Mouse (Mus musculus): ENCODE data around the gene Inf2. TPM values are rescaled to one million over a fixed set of nuclear protein-coding genes. Genes with fewer than 3 reads are reported as not detected.

Gene Inf2
- polyA plus RNA-seq, 1 experiment from 2014 or later, result 1.3 TPM

- DNase-seq (ENCODE audit: extremely low spot score, low spot score), result peak; percentile 71
- H3K9me3 ChIP-seq, result no peaks in the 10 kb centered on the region
- no peak overlapping the region for H3K4me3 ChIP-seq
- no peaks in the 10 kb centered on the region for H3K36me3 ChIP-seq (replicated peaks)
- peak overlapping the region; percentile 20; the same call in 1 of the 2 replicates for H3K27ac ChIP-seq
- peaks cover 44% of the 10 kb centered on the region for H3K27me3 ChIP-seq (ENCODE audit: poor library complexity, severe bottlenecking)
- peaks cover 55% of the 10 kb centered on the region for H3K4me1 ChIP-seq
- WGBS, result 19% methylated on average over 2 of the region's 2 CpGs
These were observed 35.2 kb downstream of the Inf2 start for GRCm38 (mm10) chr12:112623742-112624141.

- no peak for DNase-seq (ENCODE audit: extremely low spot score, low spot score)
- no peak overlapping the region for H3K4me3 ChIP-seq
- H3K4me1 ChIP-seq, result peaks cover 44% of the 10 kb centered on the region
- peaks cover 29% of the 10 kb centered on the region for H3K27me3 ChIP-seq (ENCODE audit: poor library complexity, severe bottlenecking)
- WGBS, result 88% methylated on average over 4 of the region's 4 CpGs
- H3K27ac ChIP-seq, result no peak overlapping the region
- no peaks in the 10 kb centered on the region for H3K36me3 ChIP-seq (replicated peaks)
- H3K9me3 ChIP-seq, result no peaks in the 10 kb centered on the region
These were observed 37.1 kb downstream of the Inf2 start for GRCm38 (mm10) chr12:112625700-112626099.

GRCm38 (mm10) chr12:112626455-112626854 is 37.9 kb downstream of the Inf2 start:
- Histone ChIP-seq H3K4me1 (peaks cover 41% of the 10 kb centered on the region), H3K36me3 (replicated peaks) (no peaks in the 10 kb centered on the region), H3K27ac (no peak overlapping the region), H3K4me3 (no peak overlapping the region), H3K27me3 (ENCODE audit: poor library complexity, severe bottlenecking) (peaks cover 23% of the 10 kb centered on the region), H3K9me3 (no peaks in the 10 kb centered on the region)
- no peak for DNase-seq (ENCODE audit: extremely low spot score, low spot score)
- WGBS, result 84% methylated on average over 6 of the region's 6 CpGs

GRCm38 (mm10) chr12:112627097-112627881 is 38.7 kb downstream of the Inf2 start:
- H3K27me3 ChIP-seq (ENCODE audit: poor library complexity, severe bottlenecking), result peaks cover 14% of the 10 kb centered on the region
- H3K36me3 ChIP-seq (replicated peaks), result no peaks in the 10 kb centered on the region
- no peak for DNase-seq (ENCODE audit: extremely low spot score, low spot score)
- no peak overlapping the region for H3K27ac ChIP-seq
- 64% methylated on average over 7 of the region's 7 CpGs for WGBS
- no peak overlapping the region for H3K4me3 ChIP-seq
- peaks cover 42% of the 10 kb centered on the region for H3K4me1 ChIP-seq
- no peaks in the 10 kb centered on the region for H3K9me3 ChIP-seq

- Histone ChIP-seq H3K27ac (no peak overlapping the region), H3K36me3 (replicated peaks) (no peaks in the 10 kb centered on the region), H3K9me3 (no peaks in the 10 kb centered on the region), H3K4me3 (no peak overlapping the region), H3K27me3 (ENCODE audit: poor library complexity, severe bottlenecking) (peaks cover 5% of the 10 kb centered on the region), H3K4me1 (peaks cover 45% of the 10 kb centered on the region)
- DNase-seq (ENCODE audit: extremely low spot score, low spot score), result no peak
- 86% methylated on average over 6 of the region's 6 CpGs for WGBS
These were observed 39.6 kb downstream of the Inf2 start for GRCm38 (mm10) chr12:112628197-112628596.

- Histone ChIP-seq H3K4me1 (peaks cover 38% of the 10 kb centered on the region), H3K27me3 (ENCODE audit: poor library complexity, severe bottlenecking) (peaks cover 5% of the 10 kb centered on the region; the same call in 1 of the 2 replicates), H3K27ac (peak overlapping the region; percentile 4), H3K4me3 (peak overlapping the region; percentile 39), H3K9me3 (no peaks in the 10 kb centered on the region), H3K36me3 (replicated peaks) (no peaks in the 10 kb centered on the region)
- 41% methylated on average over 19 of the region's 19 CpGs for WGBS
- DNase-seq (ENCODE audit: extremely low spot score, low spot score), result peak; percentile 67
These were observed 40.5 kb downstream of the Inf2 start for GRCm38 (mm10) chr12:112628928-112629721.

- H3K27me3 ChIP-seq (ENCODE audit: poor library complexity, severe bottlenecking), result peaks cover 5% of the 10 kb centered on the region; the same call in 1 of the 2 replicates
- no peak overlapping the region for H3K27ac ChIP-seq
- no peaks in the 10 kb centered on the region for H3K9me3 ChIP-seq
- H3K36me3 ChIP-seq (replicated peaks), result no peaks in the 10 kb centered on the region
- DNase-seq (ENCODE audit: extremely low spot score, low spot score), result no peak
- 93% methylated on average over 12 of the region's 12 CpGs for WGBS
- H3K4me1 ChIP-seq, result peaks cover 31% of the 10 kb centered on the region
- no peak overlapping the region for H3K4me3 ChIP-seq
These were observed 41.4 kb downstream of the Inf2 start for GRCm38 (mm10) chr12:112630029-112630428.

GRCm38 (mm10) chr12:112630796-112631195 is 42.2 kb downstream of the Inf2 start:
- Histone ChIP-seq H3K9me3 (no peaks in the 10 kb centered on the region), H3K27me3 (ENCODE audit: poor library complexity, severe bottlenecking) (peaks cover 5% of the 10 kb centered on the region; the same call in 1 of the 2 replicates), H3K27ac (no peak overlapping the region), H3K36me3 (replicated peaks) (no peaks in the 10 kb centered on the region), H3K4me3 (no peak overlapping the region), H3K4me1 (peaks cover 31% of the 10 kb centered on the region)
- DNase-seq (ENCODE audit: extremely low spot score, low spot score), result no peak
- WGBS, result 88% methylated on average over 5 of the region's 5 CpGs

- WGBS, result 69% methylated on average over 1 of the region's 1 CpGs
- DNase-seq (ENCODE audit: extremely low spot score, low spot score), result no peak
These were observed 42.9 kb downstream of the Inf2 start for GRCm38 (mm10) chr12:112631472-112631871.

GRCm38 (mm10) chr12:112632084-112632777 is 43.6 kb downstream of the Inf2 start:
- peaks cover 5% of the 10 kb centered on the region; the same call in 1 of the 2 replicates for H3K27me3 ChIP-seq (ENCODE audit: poor library complexity, severe bottlenecking)
- H3K4me1 ChIP-seq, result peaks cover 26% of the 10 kb centered on the region
- no peaks in the 10 kb centered on the region for H3K9me3 ChIP-seq
- no peaks in the 10 kb centered on the region for H3K36me3 ChIP-seq (replicated peaks)
- H3K4me3 ChIP-seq, result no peak overlapping the region
- H3K27ac ChIP-seq, result no peak overlapping the region
- no peak for DNase-seq (ENCODE audit: extremely low spot score, low spot score)
- WGBS, result 82% methylated on average over 11 of the region's 11 CpGs

More at GRCm38 (mm10) chr12:112631472-112631871, 42.9 kb downstream of the Inf2 start:
- peaks cover 27% of the 10 kb centered on the region for H3K4me1 ChIP-seq
- no peaks in the 10 kb centered on the region for H3K9me3 ChIP-seq
- peaks cover 5% of the 10 kb centered on the region; the same call in 1 of the 2 replicates for H3K27me3 ChIP-seq (ENCODE audit: poor library complexity, severe bottlenecking)
- H3K4me3 ChIP-seq, result no peak overlapping the region
- no peak overlapping the region for H3K27ac ChIP-seq
- H3K36me3 ChIP-seq (replicated peaks), result no peaks in the 10 kb centered on the region

- 83% methylated on average over 5 of the region's 5 CpGs for WGBS
- no peaks in the 10 kb centered on the region for H3K36me3 ChIP-seq (replicated peaks)
These were observed 44.3 kb downstream of the Inf2 start for GRCm38 (mm10) chr12:112632907-112633306.

GRCm38 (mm10) chr12:112633686-112634085 is 45.1 kb downstream of the Inf2 start:
- Histone ChIP-seq H3K9me3 (no peaks in the 10 kb centered on the region), H3K4me1 (peaks cover 21% of the 10 kb centered on the region), H3K36me3 (replicated peaks) (no peaks in the 10 kb centered on the region), H3K4me3 (no peak overlapping the region), H3K27me3 (ENCODE audit: poor library complexity, severe bottlenecking) (peaks cover 5% of the 10 kb centered on the region; the same call in 1 of the 2 replicates), H3K27ac (no peak overlapping the region)
- no peak for DNase-seq (ENCODE audit: extremely low spot score, low spot score)
- WGBS, result 85% methylated on average over 9 of the region's 9 CpGs

More at GRCm38 (mm10) chr12:112632907-112633306, 44.3 kb downstream of the Inf2 start:
- no peaks in the 10 kb centered on the region for H3K9me3 ChIP-seq
- peaks cover 5% of the 10 kb centered on the region; the same call in 1 of the 2 replicates for H3K27me3 ChIP-seq (ENCODE audit: poor library complexity, severe bottlenecking)
- H3K4me1 ChIP-seq, result peaks cover 26% of the 10 kb centered on the region
- H3K4me3 ChIP-seq, result no peak overlapping the region
- DNase-seq (ENCODE audit: extremely low spot score, low spot score), result no peak
- H3K27ac ChIP-seq, result 0 out of 2 replicates have a peak overlapping the region, but pooled peaks have one; percentile 3

Data from forebrain, embryonic 10.5 days (tissue).